Mouse (Mus musculus): ENCODE measurements at regions not wholly inside any gene's neighbourhood (a gene's known extent, or its start where the extent isn't known, plus 50 kb on each side); places are given as distances from the start of the nearest gene placed in this dataset.
"Not testable (repeated sequence)": the region's sequence is repeated elsewhere in the genome, so short reads cannot be mapped to it uniquely, and the experiment has no call there.

GRCm38 (mm10) chr2:133783588-133784342 lies 231.8 kb downstream of the Bmp2 start:
- Histone ChIP-seq H3K4me1 (ENCODE audit: control insufficient read depth) (no peaks in the 10 kb centered on the region), H3K9me3 (ENCODE audit: control insufficient read depth, low read length) (no peaks in the 10 kb centered on the region), H3K27me3 (ENCODE audit: control insufficient read depth) (no peaks in the 10 kb centered on the region), H3K36me3 (ENCODE audit: control insufficient read depth) (no peaks in the 10 kb centered on the region), H3K4me3 (replicated peaks) (no peak overlapping the region)
- TF ChIP-seq GATA1 (IDR thresholded peaks at IDR 0.05; ENCODE audit: low read length) = no peak
- TF ChIP-seq TAL1 (IDR thresholded peaks at IDR 0.05; ENCODE audit: low read length) = no peak

- TF ChIP-seq GATA1 (IDR thresholded peaks at IDR 0.05; ENCODE audit: low read length) (no peak), TAL1 (IDR thresholded peaks at IDR 0.05; ENCODE audit: low read length) (no peak)
- no peak overlapping the region for H3K4me3 ChIP-seq (replicated peaks)
Observed at GRCm38 (mm10) chr2:133791031-133791430, 239.1 kb downstream of the Bmp2 start.

GRCm38 (mm10) chr2:133793293-133793692 lies 241.3 kb downstream of the Bmp2 start:
- H3K9me3 ChIP-seq (ENCODE audit: control insufficient read depth, low read length) = no peaks in the 10 kb centered on the region
- H3K4me1 ChIP-seq (ENCODE audit: control insufficient read depth) = no peaks in the 10 kb centered on the region
- TF ChIP-seq TAL1 (IDR thresholded peaks at IDR 0.05; ENCODE audit: low read length) = no peak
- TF ChIP-seq GATA1 (IDR thresholded peaks at IDR 0.05; ENCODE audit: low read length) = no peak
- H3K4me3 ChIP-seq (replicated peaks) = no peak overlapping the region
- no peaks in the 10 kb centered on the region for H3K27me3 ChIP-seq (ENCODE audit: control insufficient read depth)
- H3K36me3 ChIP-seq (ENCODE audit: control insufficient read depth) = no peaks in the 10 kb centered on the region

More at GRCm38 (mm10) chr2:133791031-133791430, 239.1 kb downstream of the Bmp2 start:
- H3K4me1 ChIP-seq (ENCODE audit: control insufficient read depth) = no peaks in the 10 kb centered on the region
- H3K27me3 ChIP-seq (ENCODE audit: control insufficient read depth) = no peaks in the 10 kb centered on the region
- H3K36me3 ChIP-seq (ENCODE audit: control insufficient read depth) = no peaks in the 10 kb centered on the region
- no peaks in the 10 kb centered on the region for H3K9me3 ChIP-seq (ENCODE audit: control insufficient read depth, low read length)

GRCm38 (mm10) chr2:133802666-133803065 lies 250.7 kb downstream of the Bmp2 start:
- Histone ChIP-seq H3K4me1 (ENCODE audit: control insufficient read depth) (no peaks in the 10 kb centered on the region), H3K9me3 (ENCODE audit: control insufficient read depth, low read length) (no peaks in the 10 kb centered on the region), H3K27me3 (ENCODE audit: control insufficient read depth) (no peaks in the 10 kb centered on the region), H3K36me3 (ENCODE audit: control insufficient read depth) (no peaks in the 10 kb centered on the region), H3K4me3 (replicated peaks) (no peak overlapping the region)
- TF ChIP-seq GATA1 (IDR thresholded peaks at IDR 0.05; ENCODE audit: low read length) = no peak
- TF ChIP-seq TAL1 (IDR thresholded peaks at IDR 0.05; ENCODE audit: low read length) = no peak

- no peaks in the 10 kb centered on the region for H3K4me1 ChIP-seq (ENCODE audit: control insufficient read depth)
- H3K9me3 ChIP-seq (ENCODE audit: control insufficient read depth, low read length) = no peaks in the 10 kb centered on the region
- TF ChIP-seq TAL1 (IDR thresholded peaks at IDR 0.05; ENCODE audit: low read length) = no peak
- no peak for TF ChIP-seq GATA1 (IDR thresholded peaks at IDR 0.05; ENCODE audit: low read length)
- no peaks in the 10 kb centered on the region for H3K27me3 ChIP-seq (ENCODE audit: control insufficient read depth)
- H3K4me3 ChIP-seq (replicated peaks) = no peak overlapping the region
- H3K36me3 ChIP-seq (ENCODE audit: control insufficient read depth) = no peaks in the 10 kb centered on the region
Observed at GRCm38 (mm10) chr2:133821418-133821817, 269.5 kb downstream of the Bmp2 start.

GRCm38 (mm10) chr2:133829406-133829805 lies 277.4 kb downstream of the Bmp2 start:
- no peak for TF ChIP-seq TAL1 (IDR thresholded peaks at IDR 0.05; ENCODE audit: low read length)
- TF ChIP-seq GATA1 (IDR thresholded peaks at IDR 0.05; ENCODE audit: low read length) = no peak
- no peaks in the 10 kb centered on the region for H3K36me3 ChIP-seq (ENCODE audit: control insufficient read depth)
- no peaks in the 10 kb centered on the region for H3K4me1 ChIP-seq (ENCODE audit: control insufficient read depth)
- peaks cover 2% of the 10 kb centered on the region; the same call in 1 of the 2 replicates for H3K9me3 ChIP-seq (ENCODE audit: control insufficient read depth, low read length)
- H3K4me3 ChIP-seq (replicated peaks) = no peak overlapping the region
- no peaks in the 10 kb centered on the region for H3K27me3 ChIP-seq (ENCODE audit: control insufficient read depth)

- Histone ChIP-seq H3K36me3 (ENCODE audit: control insufficient read depth) (no peaks in the 10 kb centered on the region), H3K27me3 (ENCODE audit: control insufficient read depth) (no peaks in the 10 kb centered on the region), H3K4me3 (replicated peaks) (no peak overlapping the region), H3K4me1 (ENCODE audit: control insufficient read depth) (no peaks in the 10 kb centered on the region), H3K9me3 (ENCODE audit: control insufficient read depth, low read length) (no peaks in the 10 kb centered on the region)
- TF ChIP-seq GATA1 (IDR thresholded peaks at IDR 0.05; ENCODE audit: low read length) (no peak), TAL1 (IDR thresholded peaks at IDR 0.05; ENCODE audit: low read length) (no peak)
Observed at GRCm38 (mm10) chr2:133850485-133850884, 298.5 kb downstream of the Bmp2 start.

GRCm38 (mm10) chr2:133874982-133875381 lies 323.0 kb downstream of the Bmp2 start:
- H3K27me3 ChIP-seq (ENCODE audit: control insufficient read depth); H3K36me3 ChIP-seq (ENCODE audit: control insufficient read depth); H3K9me3 ChIP-seq (ENCODE audit: control insufficient read depth, low read length); H3K4me3 ChIP-seq (replicated peaks); H3K4me1 ChIP-seq (ENCODE audit: control insufficient read depth): not testable (repeated sequence)

- H3K9me3 ChIP-seq (ENCODE audit: control insufficient read depth, low read length) = no peaks in the 10 kb centered on the region
- H3K27me3 ChIP-seq (ENCODE audit: control insufficient read depth) = no peaks in the 10 kb centered on the region
- H3K4me1 ChIP-seq (ENCODE audit: control insufficient read depth) = no peaks in the 10 kb centered on the region
- TF ChIP-seq TAL1 (IDR thresholded peaks at IDR 0.05; ENCODE audit: low read length) (no peak), GATA1 (IDR thresholded peaks at IDR 0.05; ENCODE audit: low read length) (no peak)
- H3K36me3 ChIP-seq (ENCODE audit: control insufficient read depth) = no peaks in the 10 kb centered on the region
- H3K4me3 ChIP-seq (replicated peaks) = no peak overlapping the region
Observed at GRCm38 (mm10) chr2:133883682-133884081, 331.7 kb downstream of the Bmp2 start.

GRCm38 (mm10) chr2:133906269-133906668 lies 354.3 kb downstream of the Bmp2 start:
- Histone ChIP-seq H3K9me3 (ENCODE audit: control insufficient read depth, low read length) (no peaks in the 10 kb centered on the region), H3K36me3 (ENCODE audit: control insufficient read depth) (no peaks in the 10 kb centered on the region), H3K4me3 (replicated peaks) (no peak overlapping the region), H3K4me1 (ENCODE audit: control insufficient read depth) (no peaks in the 10 kb centered on the region), H3K27me3 (ENCODE audit: control insufficient read depth) (no peaks in the 10 kb centered on the region)
- TF ChIP-seq GATA1 (IDR thresholded peaks at IDR 0.05; ENCODE audit: low read length) (no peak), TAL1 (IDR thresholded peaks at IDR 0.05; ENCODE audit: low read length) (no peak)

Measured in erythroblast, embryonic 14.5 days (primary cell).